Mouse (Mus musculus): ENCODE results near the gene Srrt. TPM values are rescaled to one million over a fixed set of nuclear protein-coding genes. Genes with fewer than 3 reads are reported as not detected.
"Not testable (repeated sequence)": the region's sequence is repeated elsewhere in the genome, so short reads cannot be mapped to it uniquely, and the experiment has no call there.

The Srrt gene
- polyA plus RNA-seq, 1 experiment from 2014 or later, result 101 TPM

GRCm38 (mm10) chr5:137285045-137285444, 22.4 kb downstream of the Srrt start:
- H3K4me2 ChIP-seq (ENCODE audit: low read depth, low read length), result no peak overlapping the region
- H3K9ac ChIP-seq (ENCODE audit: low read depth, low read length), result no peak overlapping the region
- H3K27ac ChIP-seq (replicated peaks; ENCODE audit: low read depth, low read length), result no peak overlapping the region
- no peaks in the 10 kb centered on the region; the same call in 1 of the 2 replicates for H3K9me3 ChIP-seq (ENCODE audit: control insufficient read depth, low read length)
- DNase-seq (ENCODE audit: low spot score) (no peak), ATAC-seq (ENCODE audit: low read depth) (no peak)
- H3K27me3 ChIP-seq (replicated peaks; ENCODE audit: control insufficient read depth, insufficient read depth, low read length), result peaks cover 30% of the 10 kb centered on the region
- 64% methylated on average over 5 of the region's 5 CpGs for whole genome bisulfite sequencing
- H3K36me3 ChIP-seq (ENCODE audit: control insufficient read depth, insufficient read depth, low read length), result no peaks in the 10 kb centered on the region
- no peak overlapping the region for H3K4me3 ChIP-seq (ENCODE audit: low read depth, low read length)
- peaks cover 19% of the 10 kb centered on the region for H3K4me1 ChIP-seq (ENCODE audit: control insufficient read depth, insufficient read depth, low read length)

- H3K27me3 ChIP-seq (replicated peaks; ENCODE audit: control insufficient read depth, insufficient read depth, low read length), result peaks cover 23% of the 10 kb centered on the region
- not testable (repeated sequence) for H3K4me3 ChIP-seq (ENCODE audit: low read depth, low read length); H3K27ac ChIP-seq (replicated peaks; ENCODE audit: low read depth, low read length); DNase-seq (ENCODE audit: low spot score); H3K36me3 ChIP-seq (ENCODE audit: control insufficient read depth, insufficient read depth, low read length); H3K9me3 ChIP-seq (ENCODE audit: control insufficient read depth, low read length); H3K4me2 ChIP-seq (ENCODE audit: low read depth, low read length); H3K9ac ChIP-seq (ENCODE audit: low read depth, low read length); ATAC-seq (ENCODE audit: low read depth)
- peaks cover 19% of the 10 kb centered on the region for H3K4me1 ChIP-seq (ENCODE audit: control insufficient read depth, insufficient read depth, low read length)
- 81% methylated on average over 6 of the region's 6 CpGs for WGBS
Measured at GRCm38 (mm10) chr5:137284411-137284810, 23.1 kb downstream of the Srrt start.

- ATAC-seq (ENCODE audit: low read depth), result peak; percentile 74
- no peak overlapping the region for H3K4me3 ChIP-seq (ENCODE audit: low read depth, low read length)
- no peak overlapping the region for H3K9ac ChIP-seq (ENCODE audit: low read depth, low read length)
- peaks cover 10% of the 10 kb centered on the region; the same call in 1 of the 2 replicates for H3K9me3 ChIP-seq (ENCODE audit: control insufficient read depth, low read length)
- 57% methylated on average over 18 of the region's 18 CpGs for WGBS
- no peak overlapping the region for H3K4me2 ChIP-seq (ENCODE audit: low read depth, low read length)
- H3K36me3 ChIP-seq (ENCODE audit: control insufficient read depth, insufficient read depth, low read length), result no peaks in the 10 kb centered on the region
- H3K27ac ChIP-seq (replicated peaks; ENCODE audit: low read depth, low read length), result no peak overlapping the region
- H3K4me1 ChIP-seq (ENCODE audit: control insufficient read depth, insufficient read depth, low read length), result no peaks in the 10 kb centered on the region
- no peaks in the 10 kb centered on the region for H3K27me3 ChIP-seq (replicated peaks; ENCODE audit: control insufficient read depth, insufficient read depth, low read length)
- DNase-seq (ENCODE audit: low spot score), result peak; percentile 47
Measured at GRCm38 (mm10) chr5:137277360-137278342, 29.8 kb downstream of the Srrt start.

GRCm38 (mm10) chr5:137268131-137268910, 39.2 kb downstream of the Srrt start:
- Histone ChIP-seq H3K4me2 (ENCODE audit: low read depth, low read length) (peak overlapping the region; percentile 34), H3K36me3 (ENCODE audit: control insufficient read depth, insufficient read depth, low read length) (no peaks in the 10 kb centered on the region), H3K27ac (replicated peaks; ENCODE audit: low read depth, low read length) (no peak overlapping the region), H3K27me3 (replicated peaks; ENCODE audit: control insufficient read depth, insufficient read depth, low read length) (no peaks in the 10 kb centered on the region), H3K9me3 (ENCODE audit: control insufficient read depth, low read length) (peaks cover 5% of the 10 kb centered on the region; the same call in 1 of the 2 replicates), H3K4me3 (ENCODE audit: low read depth, low read length) (no peak overlapping the region), H3K9ac (ENCODE audit: low read depth, low read length) (peak overlapping the region; percentile 45; the same call in 1 of the 2 replicates), H3K4me1 (ENCODE audit: control insufficient read depth, insufficient read depth, low read length) (no peaks in the 10 kb centered on the region)
- 12% methylated on average over 11 of the region's 18 CpGs for WGBS
- no peak for DNase-seq (ENCODE audit: low spot score)
- peak; percentile 44; the same call in 1 of the 2 replicates for ATAC-seq (ENCODE audit: low read depth)

- no peaks in the 10 kb centered on the region for H3K27me3 ChIP-seq (replicated peaks; ENCODE audit: control insufficient read depth, insufficient read depth, low read length)
- no peak overlapping the region for H3K4me2 ChIP-seq (ENCODE audit: low read depth, low read length)
- 84% methylated on average over 11 of the region's 11 CpGs for WGBS
- no peaks in the 10 kb centered on the region for H3K9me3 ChIP-seq (ENCODE audit: control insufficient read depth, low read length)
- no peaks in the 10 kb centered on the region for H3K4me1 ChIP-seq (ENCODE audit: control insufficient read depth, insufficient read depth, low read length)
- no peak overlapping the region for H3K9ac ChIP-seq (ENCODE audit: low read depth, low read length)
- DNase-seq (ENCODE audit: low spot score), result no peak
- no peaks in the 10 kb centered on the region for H3K36me3 ChIP-seq (ENCODE audit: control insufficient read depth, insufficient read depth, low read length)
- no peak overlapping the region for H3K4me3 ChIP-seq (ENCODE audit: low read depth, low read length)
- H3K27ac ChIP-seq (replicated peaks; ENCODE audit: low read depth, low read length), result no peak overlapping the region
- no peak for ATAC-seq (ENCODE audit: low read depth)
Measured at GRCm38 (mm10) chr5:137264787-137265186, 42.7 kb downstream of the Srrt start.

GRCm38 (mm10) chr5:137263897-137264720, 43.4 kb downstream of the Srrt start:
- H3K9ac ChIP-seq (ENCODE audit: low read depth, low read length), result no peak overlapping the region
- WGBS, result 83% methylated on average over 14 of the region's 14 CpGs
- no peaks in the 10 kb centered on the region for H3K9me3 ChIP-seq (ENCODE audit: control insufficient read depth, low read length)

More at GRCm38 (mm10) chr5:137263897-137264720, 43.4 kb downstream of the Srrt start:
- Histone ChIP-seq H3K36me3 (ENCODE audit: control insufficient read depth, insufficient read depth, low read length) (no peaks in the 10 kb centered on the region), H3K27me3 (replicated peaks; ENCODE audit: control insufficient read depth, insufficient read depth, low read length) (no peaks in the 10 kb centered on the region), H3K27ac (replicated peaks; ENCODE audit: low read depth, low read length) (no peak overlapping the region), H3K4me1 (ENCODE audit: control insufficient read depth, insufficient read depth, low read length) (no peaks in the 10 kb centered on the region), H3K4me2 (ENCODE audit: low read depth, low read length) (no peak overlapping the region), H3K4me3 (ENCODE audit: low read depth, low read length) (no peak overlapping the region)
- DNase-seq (ENCODE audit: low spot score), result no peak
- no peak for ATAC-seq (ENCODE audit: low read depth)
